Mouse (Mus musculus) gastrocnemius, postnatal 10 days (tissue): ENCODE results near the gene Mmp7. TPM values are rescaled to one million over a fixed set of nuclear protein-coding genes. Genes with fewer than 3 reads are reported as not detected.

Experiments
- DNase-seq: peaks from one replicate; pipeline ENCODE4 v3.0.0; 2021; ENCODE audit warnings: mixed read lengths
- total RNA-seq, 2 experiments: library from RNA; stranded (reverse); gene quantifications; 2 replicates each; pipeline ENCODE4 v1.2.3; 2021

Gene Mmp7
- total RNA-seq, 2 experiments from 2014 or later, result not detected

DNA sequence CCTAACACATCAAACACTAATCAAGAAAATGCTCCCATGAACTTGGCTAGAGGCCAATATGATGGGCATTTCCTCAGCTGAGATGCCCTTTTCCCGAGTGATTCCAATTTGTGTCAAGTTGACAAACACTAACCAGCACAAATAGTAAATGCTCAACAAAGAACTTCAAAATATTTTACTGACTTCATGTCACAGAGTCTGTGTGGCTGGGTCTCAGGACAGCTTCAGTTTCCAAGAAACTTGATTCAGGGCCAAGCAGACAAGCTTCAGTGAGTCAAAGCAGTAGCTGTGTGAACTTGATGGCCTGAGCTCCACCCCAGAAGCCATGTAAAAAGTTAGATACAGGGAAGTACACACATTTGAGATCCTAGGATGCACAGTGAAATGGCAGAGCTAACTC lies 52.3 kb downstream of the Mmp7 start:
- no peak for DNase-seq

DNA sequence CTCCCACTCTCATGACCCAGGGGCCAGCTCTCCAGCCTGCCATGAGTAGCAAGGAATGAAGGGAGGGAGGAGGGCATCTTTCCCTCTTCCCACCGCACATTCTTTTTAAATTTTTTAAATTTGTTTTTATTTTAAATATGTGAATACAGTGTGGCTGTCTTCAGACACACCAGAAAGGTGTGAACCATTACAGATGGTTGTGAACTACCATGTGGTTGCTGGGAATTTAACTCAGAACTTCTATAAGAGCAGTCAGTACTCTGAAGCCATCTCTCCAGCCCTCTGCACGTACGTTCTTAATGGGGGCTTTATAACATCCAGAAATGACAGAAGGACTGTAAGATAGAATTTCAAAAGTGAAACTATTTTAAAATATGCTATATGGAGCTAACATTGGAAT lies 57.0 kb downstream of the Mmp7 start:
- no peak for DNase-seq

Other genes with a start within 250 kb of the Mmp7 start
- gene Mmp3, start 246.3 kb upstream of the Mmp7 start, total RNA-seq, result under 1 TPM in 1 of 2 experiments, not detected in 1; 0.14 TPM
- not detected for gene Mmp10, start 189.7 kb upstream of the Mmp7 start, total RNA-seq
- under 1 TPM in 1 of 2 experiments, not detected in 1; 0.61 TPM for gene Mmp8, start 133.6 kb upstream of the Mmp7 start, total RNA-seq
- gene Mmp27, start 120.7 kb upstream of the Mmp7 start, total RNA-seq, result under 1 TPM in 1 of 2 experiments, not detected in 1; 0.16 TPM
- not detected for gene Mmp20, start 63.9 kb upstream of the Mmp7 start, total RNA-seq
- gene Tmem123, start 72.0 kb downstream of the Mmp7 start, total RNA-seq, result 10 to 100 TPM; 33.9 to 37.0 TPM
- gene Birc2, start 145.0 kb downstream of the Mmp7 start, total RNA-seq, result 10 to 100 TPM; 18.1 to 19.6 TPM
- 10 to 100 TPM in 1 of 2 experiments, 1 to 10 TPM in 1; 7.2 to 12.5 TPM for gene Birc3, start 181.1 kb downstream of the Mmp7 start, total RNA-seq